Mouse (Mus musculus) ES-E14 (cell line): ENCODE results near the gene Cisd1.

Experiments
- CHD2 ChIP-seq: IDR thresholded peaks from 2 replicates; pipeline ENCODE4 v1.6.1; 2014; ENCODE audit warnings: mild to moderate bottlenecking, low read depth, low read length, inconsistent platforms
- MAFK ChIP-seq: IDR thresholded peaks from 2 replicates; pipeline ENCODE4 v1.6.1; 2014; ENCODE audit warnings: mild to moderate bottlenecking, low read depth, low read length, inconsistent platforms; ENCODE audit not compliant: insufficient read depth
- ZNF384 ChIP-seq: IDR thresholded peaks from 2 replicates; pipeline ENCODE4 v1.6.1; 2012; ENCODE audit warnings: low read depth, low read length, inconsistent platforms

DNA sequence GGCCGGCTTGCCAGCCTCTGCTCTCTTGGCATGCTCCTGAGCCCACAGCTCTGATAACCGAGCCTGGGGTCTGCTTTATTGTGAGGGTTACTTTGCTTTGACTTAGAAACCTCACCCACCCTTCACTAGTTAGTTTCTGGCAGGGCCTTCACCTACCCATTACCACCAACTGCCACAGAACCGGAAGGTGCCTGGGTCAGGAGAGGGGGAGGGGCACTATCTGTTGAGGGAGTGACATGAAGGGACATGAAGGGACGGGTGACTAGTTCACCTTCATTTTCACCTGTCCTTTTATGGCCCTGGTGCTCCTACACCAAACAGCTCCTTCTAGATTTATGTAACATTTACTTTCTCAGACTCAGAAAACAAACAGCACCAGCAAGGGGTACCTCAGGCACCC lies 5.3 kb downstream of the Cisd1 start:
- no peak for TF ChIP-seq ZNF384
- no peak for TF ChIP-seq CHD2
- TF ChIP-seq MAFK: no peak
